Mouse (Mus musculus) stomach, embryonic 16.5 days (tissue): Measurements from ENCODE around the gene Gm49388. TPM values are rescaled to one million over a fixed set of nuclear protein-coding genes. Genes with fewer than 3 reads are reported as not detected.

Source experiments
- ATAC-seq: fragments of 200-750 bp; cut with Nextera tagmentation; 2 replicates; pipeline ENCODE4 v1.8.0; 2017; ENCODE audit warnings: moderate number of reproducible peaks, moderate TSS enrichment; ENCODE audit not compliant: insufficient read depth, low FRiP score
- H3K27ac ChIP-seq: fragments of 300-500 bp; sonication (generic); 2 replicates; pipeline ENCODE4 v1.5.1; 2014; ENCODE audit warnings: low read length
- H3K27me3 ChIP-seq: fragments of 300-500 bp; sonication (generic); 2 replicates; pipeline ENCODE4 v1.6.1; 2014; ENCODE audit warnings: low read length, control low read depth, mixed read lengths; ENCODE audit not compliant: control insufficient read depth, insufficient read depth
- H3K36me3 ChIP-seq: fragments of 300-500 bp; sonication (generic); 2 replicates; pipeline ENCODE4 v1.6.1; 2014; ENCODE audit warnings: low read length; ENCODE audit not compliant: control insufficient read depth, insufficient read depth
- H3K4me1 ChIP-seq: fragments of 300-500 bp; sonication (generic); 2 replicates; pipeline ENCODE4 v1.6.1; 2014; ENCODE audit warnings: low read length, control low read depth, mixed read lengths; ENCODE audit not compliant: control insufficient read depth, insufficient read depth
- H3K4me2 ChIP-seq: fragments of 300-500 bp; sonication (generic); 2 replicates; pipeline ENCODE4 v1.6.1; 2014; ENCODE audit warnings: low read depth, low read length, mixed read lengths
- H3K4me3 ChIP-seq: fragments of 300-500 bp; sonication (generic); replicated peaks from 2 replicates; pipeline ENCODE4 v1.5.1; 2014; ENCODE audit warnings: mild to moderate bottlenecking, low read length
- H3K9ac ChIP-seq: fragments of 300-500 bp; sonication (generic); 2 replicates; pipeline ENCODE4 v1.6.1; 2014; ENCODE audit warnings: low read length
- H3K9me3 ChIP-seq: fragments of 300-500 bp; sonication (generic); replicated peaks from 2 replicates; pipeline ENCODE4 v1.6.1; 2016; ENCODE audit warnings: low read length, control low read depth; ENCODE audit not compliant: control insufficient read depth
- WGBS: fragments of 180-500 bp; shearing (Covaris S2); extraction: QIAGEN DNeasy Blood & Tissue Kit; methylation state at CpG from one replicate; pipeline ENCODE4 v1.1.7; 2014; 5-methylcytosine and 5-hydroxymethylcytosine counted together
- polyA plus RNA-seq: library from polyadenylated mRNA; unstranded; fragments of >200 nt; fragmentation: Nextera tagmentation; extraction: Ambion mirVana; gene quantifications from 2 replicates; pipeline ENCODE4 v1.2.1, GENCODE M21; 2015

Gene Gm49388
- polyA plus RNA-seq, 1 experiment from 2014 or later, result not detected

- Histone ChIP-seq H3K27ac (no peak overlapping the region), H3K4me1 (peaks cover 6% of the 10 kb centered on the region; the same call in 1 of the 2 replicates), H3K4me3 (no peak overlapping the region), H3K9me3 (no peaks in the 10 kb centered on the region), H3K36me3 (peaks cover 33% of the 10 kb centered on the region), H3K9ac (no peak overlapping the region), H3K27me3 (no peaks in the 10 kb centered on the region), H3K4me2 (no peak overlapping the region)
- no peak for ATAC-seq
- WGBS, result 87% methylated on average over 23 of the region's 23 CpGs
These were observed 11.9 kb downstream of the Gm49388 start for GRCm38 (mm10) chr7:127797076-127797845.

- no peaks in the 10 kb centered on the region for H3K27me3 ChIP-seq
- no peak overlapping the region for H3K4me2 ChIP-seq
- H3K4me1 ChIP-seq, result peaks cover 6% of the 10 kb centered on the region; the same call in 1 of the 2 replicates
- ATAC-seq, result no peak
- peaks cover 33% of the 10 kb centered on the region for H3K36me3 ChIP-seq
- H3K9me3 ChIP-seq, result no peaks in the 10 kb centered on the region
- H3K4me3 ChIP-seq, result no peak overlapping the region
- no peak overlapping the region for H3K9ac ChIP-seq
- WGBS, result 77% methylated on average over 4 of the region's 4 CpGs
- H3K27ac ChIP-seq, result no peak overlapping the region
These were observed 13.2 kb downstream of the Gm49388 start for GRCm38 (mm10) chr7:127798591-127798990.

GRCm38 (mm10) chr7:127799211-127799610 is 13.8 kb downstream of the Gm49388 start:
- H3K9ac ChIP-seq, result no peak overlapping the region
- H3K4me1 ChIP-seq, result peaks cover 6% of the 10 kb centered on the region; the same call in 1 of the 2 replicates
- H3K4me3 ChIP-seq, result no peak overlapping the region
- no peaks in the 10 kb centered on the region for H3K27me3 ChIP-seq
- no peak for ATAC-seq
- no peak overlapping the region for H3K27ac ChIP-seq
- H3K36me3 ChIP-seq, result peaks cover 33% of the 10 kb centered on the region
- no peaks in the 10 kb centered on the region for H3K9me3 ChIP-seq
- H3K4me2 ChIP-seq, result no peak overlapping the region
- 88% methylated on average over 13 of the region's 13 CpGs for WGBS

- no peaks in the 10 kb centered on the region for H3K9me3 ChIP-seq
- no peaks in the 10 kb centered on the region for H3K27me3 ChIP-seq
- no peak overlapping the region for H3K27ac ChIP-seq
- H3K4me2 ChIP-seq, result no peak overlapping the region
- ATAC-seq, result no peak
- H3K4me3 ChIP-seq, result no peak overlapping the region
- 0 out of 2 replicates have a peak overlapping the region, but pooled peaks have one; percentile 11 for H3K9ac ChIP-seq
- H3K4me1 ChIP-seq, result peaks cover 6% of the 10 kb centered on the region; the same call in 1 of the 2 replicates
- H3K36me3 ChIP-seq, result peaks cover 32% of the 10 kb centered on the region
- WGBS, result 95% methylated on average over 1 of the region's 1 CpGs
These were observed 14.3 kb downstream of the Gm49388 start for GRCm38 (mm10) chr7:127799738-127800137.

GRCm38 (mm10) chr7:127800435-127801009 is 15.1 kb downstream of the Gm49388 start, which contains the start of gene Hsd3b7:
Gene Hsd3b7, plus strand, starts transcription at chr7:127800604.
- Histone ChIP-seq H3K36me3 (peaks cover 24% of the 10 kb centered on the region), H3K27ac (peak within 1 kb of the TSS; percentile 74)

GRCm38 (mm10) chr7:127801010-127801621 is 15.7 kb downstream of the Gm49388 start:
- Histone ChIP-seq H3K9ac (peak overlapping the region; percentile 61), H3K4me1 (peaks cover 9% of the 10 kb centered on the region; the same call in 1 of the 2 replicates), H3K4me2 (peak overlapping the region; percentile 54), H3K27ac (peak overlapping the region; percentile 74; the same call in 1 of the 2 replicates), H3K4me3 (peak overlapping the region; percentile 40), H3K9me3 (no peaks in the 10 kb centered on the region), H3K27me3 (no peaks in the 10 kb centered on the region), H3K36me3 (peaks cover 18% of the 10 kb centered on the region)
- WGBS, result 86% methylated on average over 8 of the region's 8 CpGs
- no peak for ATAC-seq

More at GRCm38 (mm10) chr7:127800435-127801009, 15.1 kb downstream of the Gm49388 start, which contains the start of gene Hsd3b7:
- 27% methylated on average over 4 of the region's 6 CpGs for WGBS
- H3K9ac ChIP-seq, result peak within 1 kb of the TSS; percentile 61
- peak; percentile 92 for ATAC-seq
- H3K27me3 ChIP-seq, result no peaks in the 10 kb centered on the region
- H3K4me2 ChIP-seq, result peak within 1 kb of the TSS; percentile 54
- H3K4me1 ChIP-seq, result peaks cover 9% of the 10 kb centered on the region; the same call in 1 of the 2 replicates
- H3K9me3 ChIP-seq, result no peaks in the 10 kb centered on the region
- peak within 1 kb of the TSS; percentile 40 for H3K4me3 ChIP-seq

- Histone ChIP-seq H3K27ac (no peak overlapping the region), H3K4me1 (peaks cover 9% of the 10 kb centered on the region; the same call in 1 of the 2 replicates), H3K9me3 (no peaks in the 10 kb centered on the region), H3K27me3 (no peaks in the 10 kb centered on the region), H3K36me3 (peaks cover 10% of the 10 kb centered on the region), H3K4me2 (no peak overlapping the region), H3K4me3 (no peak overlapping the region), H3K9ac (no peak overlapping the region)
- WGBS, result 91% methylated on average over 17 of the region's 17 CpGs
- no peak for ATAC-seq
These were observed 16.9 kb downstream of the Gm49388 start for GRCm38 (mm10) chr7:127802313-127802712.

GRCm38 (mm10) chr7:127808821-127809220 is 23.4 kb downstream of the Gm49388 start:
- no peak for ATAC-seq
- H3K4me2 ChIP-seq, result no peak overlapping the region
- H3K9ac ChIP-seq, result no peak overlapping the region
- no peaks in the 10 kb centered on the region for H3K36me3 ChIP-seq
- 65% methylated on average over 5 of the region's 5 CpGs for WGBS
- H3K4me3 ChIP-seq, result no peak overlapping the region
- H3K4me1 ChIP-seq, result 0 out of 2 replicates have a peak, but pooled peaks cover 3% of the 10 kb centered on the region
- H3K9me3 ChIP-seq, result no peaks in the 10 kb centered on the region
- H3K27me3 ChIP-seq, result no peaks in the 10 kb centered on the region
- no peak overlapping the region for H3K27ac ChIP-seq
